Mouse (Mus musculus) thymus, adult 2 months (tissue): ENCODE measurements around the gene Agbl5.

Source experiments
- CTCF ChIP-seq: fragments of 200-500 bp; IDR thresholded peaks from 2 replicates; pipeline ENCODE4 v1.5.1; 2012; ENCODE audit warnings: mild to moderate bottlenecking, control low read depth, low read length, moderate library complexity, borderline replicate concordance; ENCODE audit not compliant: control insufficient read depth, poor library complexity, insufficient read depth; ENCODE audit errors: extremely low read depth
- POLR2A ChIP-seq: fragments of 200-500 bp; IDR thresholded peaks from 2 replicates; pipeline ENCODE4 v1.6.1; 2012; ENCODE audit warnings: mild to moderate bottlenecking, low read length, control low read depth, moderate library complexity; ENCODE audit not compliant: control insufficient read depth, poor library complexity, insufficient read depth; ENCODE audit errors: extremely low read depth

GRCm38 (mm10) chr5:30853522-30853921 lies 35.0 kb upstream of the Agbl5 start:
- TF ChIP-seq CTCF (no peak), POLR2A (no peak)
